Mouse (Mus musculus) forebrain, embryonic 13.5 days (tissue): Measurements from ENCODE around the gene Slc36a3. TPM values are rescaled to one million over a fixed set of nuclear protein-coding genes. Genes with fewer than 3 reads are reported as not detected.

Source experiments
- ATAC-seq: fragments of 200-750 bp; cut with Nextera tagmentation; 2 replicates; pipeline ENCODE4 v1.8.0; 2017
- H3K27ac ChIP-seq: fragments of 300-500 bp; sonication (generic); 2 replicates; pipeline ENCODE4 v1.5.1; 2015; ENCODE audit warnings: inconsistent platforms, mild to moderate bottlenecking, moderate library complexity
- H3K27me3 ChIP-seq: fragments of 300-500 bp; sonication (generic); 2 replicates; pipeline ENCODE4 v1.6.1; 2015; ENCODE audit warnings: mild to moderate bottlenecking, inconsistent platforms
- H3K36me3 ChIP-seq: fragments of 300-500 bp; sonication (generic); 2 replicates; pipeline ENCODE4 v1.6.1; 2015; ENCODE audit warnings: mild to moderate bottlenecking, inconsistent platforms; ENCODE audit not compliant: poor library complexity, severe bottlenecking
- H3K4me1 ChIP-seq: fragments of 300-500 bp; sonication (generic); 2 replicates; pipeline ENCODE4 v1.6.1; 2015; ENCODE audit warnings: inconsistent platforms
- H3K4me2 ChIP-seq: fragments of 300-500 bp; sonication (generic); 2 replicates; pipeline ENCODE4 v1.6.1; 2015; ENCODE audit warnings: inconsistent platforms, mild to moderate bottlenecking, moderate library complexity
- H3K4me3 ChIP-seq: fragments of 300-500 bp; sonication (generic); 2 replicates; pipeline ENCODE4 v1.5.1; 2015; ENCODE audit warnings: mild to moderate bottlenecking, inconsistent platforms
- H3K9ac ChIP-seq: fragments of 300-500 bp; sonication (generic); 2 replicates; pipeline ENCODE4 v1.6.1; 2015; ENCODE audit warnings: mild to moderate bottlenecking, inconsistent platforms
- H3K9me3 ChIP-seq: fragments of 300-500 bp; sonication (generic); replicated peaks from 2 replicates; pipeline ENCODE4 v1.6.1; 2016; ENCODE audit warnings: inconsistent platforms
- WGBS: fragments of 180-500 bp; shearing (Covaris S2); methylation state at CpG from one replicate; pipeline ENCODE4 v1.1.7; 2015; 5-methylcytosine and 5-hydroxymethylcytosine counted together
- polyA plus RNA-seq: library from polyadenylated mRNA; unstranded; fragments of >200 nt; fragmentation: Nextera tagmentation; extraction: Ambion mirVana; gene quantifications from 2 replicates; pipeline ENCODE4 v1.2.1, GENCODE M21; 2015

Gene Slc36a3
- polyA plus RNA-seq, 1 experiment from 2014 or later = not detected

DNA sequence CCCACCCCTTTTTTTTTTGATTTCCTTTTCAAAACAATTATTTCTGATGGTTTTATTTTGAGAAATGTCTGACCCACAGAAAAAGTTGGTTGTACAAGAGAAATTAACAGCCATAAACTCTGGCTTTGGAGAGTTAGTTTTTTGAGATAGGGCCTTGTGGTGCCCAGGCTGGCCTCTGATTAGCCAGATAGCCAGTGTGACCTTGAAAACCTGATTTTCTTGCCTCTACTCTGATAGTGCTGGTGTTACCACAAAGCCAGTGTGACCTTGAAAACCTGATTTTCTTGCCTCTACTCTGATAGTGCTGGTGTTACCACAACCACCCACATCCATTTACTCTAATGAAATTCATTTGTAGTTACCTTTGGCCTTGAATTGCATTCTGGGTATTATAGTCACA is 13.9 kb downstream of the Slc36a3 start:
- H3K27me3 ChIP-seq = no peaks in the 10 kb centered on the region
- no peaks in the 10 kb centered on the region for H3K4me1 ChIP-seq
- no peaks in the 10 kb centered on the region for H3K36me3 ChIP-seq
- no peaks in the 10 kb centered on the region for H3K9me3 ChIP-seq
- H3K27ac ChIP-seq = no peak overlapping the region
- ATAC-seq = no peak
- H3K4me3 ChIP-seq = no peak overlapping the region
- H3K9ac ChIP-seq = no peak overlapping the region
- no peak overlapping the region for H3K4me2 ChIP-seq

DNA sequence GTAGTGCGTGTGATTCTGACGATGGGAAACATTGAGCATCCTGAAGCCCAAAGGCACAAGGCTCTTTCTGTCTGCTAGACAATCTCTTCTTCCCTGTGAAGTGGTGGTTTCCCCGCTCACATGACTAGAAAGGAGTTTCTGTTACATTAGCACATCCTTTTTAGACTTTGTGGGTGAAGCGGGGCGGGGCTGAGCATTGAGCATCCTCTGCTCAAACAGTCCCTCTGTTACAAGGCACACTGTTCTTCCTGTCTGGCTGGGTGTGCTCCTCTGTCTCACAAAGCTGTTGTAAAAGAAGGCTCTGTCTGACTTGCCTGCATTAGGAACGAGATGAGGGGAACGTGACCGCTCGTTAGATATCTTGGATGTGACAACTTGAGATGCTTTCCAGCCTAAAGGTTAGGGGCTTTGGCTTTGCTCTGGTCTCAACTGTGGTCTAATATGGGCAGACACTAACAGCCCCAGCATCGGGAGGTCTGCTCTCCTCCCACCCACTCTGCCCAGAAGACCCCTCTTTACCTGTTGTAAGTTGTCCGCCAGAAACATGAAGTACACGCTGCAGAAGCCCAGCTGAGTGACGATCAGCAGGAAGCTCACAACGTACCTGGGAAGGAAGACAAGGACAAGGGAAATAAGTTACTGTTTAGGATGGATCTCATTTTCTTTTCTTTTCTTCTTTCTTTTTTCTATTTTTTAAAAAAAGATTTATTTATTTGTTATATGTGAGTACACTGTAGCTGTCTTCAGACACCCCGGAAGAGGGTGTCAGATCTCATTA is 14.5 kb downstream of the Slc36a3 start:
- Histone ChIP-seq H3K9me3 (no peaks in the 10 kb centered on the region), H3K9ac (no peak overlapping the region), H3K4me1 (no peaks in the 10 kb centered on the region), H3K27me3 (no peaks in the 10 kb centered on the region), H3K36me3 (no peaks in the 10 kb centered on the region), H3K4me3 (no peak overlapping the region), H3K4me2 (no peak overlapping the region), H3K27ac (no peak overlapping the region)
- 76% methylated on average over 15 of the region's 15 CpGs for WGBS
- ATAC-seq = no peak

DNA sequence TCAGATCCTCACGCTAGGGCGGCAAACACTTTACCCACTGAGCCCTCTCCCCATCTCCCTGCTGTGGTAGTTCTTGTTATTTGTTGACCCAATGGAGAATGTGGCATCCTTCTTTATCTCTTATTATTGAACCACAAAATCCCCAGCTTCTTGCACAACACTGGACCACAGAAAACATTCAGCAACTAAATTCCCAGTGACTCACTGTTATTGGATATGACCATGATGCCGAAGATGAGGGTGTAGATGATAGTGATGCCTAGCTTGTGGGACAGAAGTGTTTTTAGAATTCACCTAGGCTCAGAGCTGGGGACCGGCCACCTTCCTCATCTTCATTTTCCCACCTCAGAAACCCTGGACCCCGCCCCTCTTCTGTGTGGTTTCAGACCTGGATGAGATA is 16.6 kb downstream of the Slc36a3 start:
- no peaks in the 10 kb centered on the region for H3K4me1 ChIP-seq
- 87% methylated on average over 5 of the region's 5 CpGs for WGBS

DNA sequence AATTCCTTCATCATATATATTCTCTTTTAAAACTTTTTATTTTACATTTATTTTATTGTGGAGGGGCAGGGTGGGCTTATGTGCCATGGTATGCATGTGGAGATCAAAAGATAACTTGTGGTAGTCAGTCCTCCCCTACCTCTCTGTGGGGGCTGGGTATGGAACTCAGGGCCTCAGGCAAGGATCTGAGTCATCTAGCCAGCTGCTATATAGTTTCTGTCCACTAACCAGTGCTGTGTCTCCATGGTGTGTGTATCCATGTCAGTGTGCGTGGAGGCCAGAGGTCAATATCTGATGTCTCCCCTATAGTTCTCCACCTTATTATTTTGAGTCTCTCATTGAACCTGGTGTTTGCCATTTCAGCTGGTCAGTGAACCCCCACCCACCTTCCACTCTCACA is 17.1 kb downstream of the Slc36a3 start:
- no peaks in the 10 kb centered on the region for H3K9me3 ChIP-seq
- 94% methylated on average over 1 of the region's 1 CpGs for WGBS
- no peak overlapping the region for H3K4me3 ChIP-seq
- H3K9ac ChIP-seq = no peak overlapping the region
- H3K4me2 ChIP-seq = no peak overlapping the region
- H3K4me1 ChIP-seq = no peaks in the 10 kb centered on the region
- H3K27me3 ChIP-seq = no peaks in the 10 kb centered on the region
- no peak overlapping the region for H3K27ac ChIP-seq
- no peaks in the 10 kb centered on the region for H3K36me3 ChIP-seq
- no peak for ATAC-seq

More for the DNA sequence above, 16.6 kb downstream of the Slc36a3 start:
- Histone ChIP-seq H3K4me3 (no peak overlapping the region), H3K36me3 (no peaks in the 10 kb centered on the region), H3K9me3 (no peaks in the 10 kb centered on the region), H3K4me2 (no peak overlapping the region), H3K27ac (no peak overlapping the region), H3K27me3 (no peaks in the 10 kb centered on the region), H3K9ac (no peak overlapping the region)
- no peak for ATAC-seq

DNA sequence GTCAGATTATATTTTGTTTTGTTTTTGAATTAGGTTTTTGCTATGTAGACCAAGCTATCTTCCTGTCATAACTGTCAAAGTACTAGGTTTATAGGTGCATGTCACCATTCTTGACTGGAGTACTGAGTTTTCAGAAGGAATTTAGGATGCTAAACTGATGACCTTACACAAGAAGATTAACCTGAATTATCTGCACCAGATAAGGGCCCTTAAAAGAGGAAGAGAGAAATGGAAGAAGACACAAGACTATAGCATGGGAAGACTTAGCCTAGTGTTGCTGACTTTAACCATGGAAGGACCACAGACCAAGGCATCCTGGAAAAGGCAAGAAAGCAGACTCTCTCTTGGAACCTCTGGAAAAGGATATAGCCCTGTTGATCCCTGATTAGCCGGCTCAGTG is 18.3 kb downstream of the Slc36a3 start:
- H3K9ac ChIP-seq = no peak overlapping the region
- no peaks in the 10 kb centered on the region for H3K36me3 ChIP-seq
- H3K27me3 ChIP-seq = no peaks in the 10 kb centered on the region
- no peak for ATAC-seq
- no peak overlapping the region for H3K27ac ChIP-seq
- H3K4me1 ChIP-seq = peaks cover 3% of the 10 kb centered on the region; the same call in 1 of the 2 replicates
- WGBS = 96% methylated on average over 1 of the region's 1 CpGs
- H3K4me2 ChIP-seq = no peak overlapping the region
- H3K9me3 ChIP-seq = no peaks in the 10 kb centered on the region
- H3K4me3 ChIP-seq = no peak overlapping the region

DNA sequence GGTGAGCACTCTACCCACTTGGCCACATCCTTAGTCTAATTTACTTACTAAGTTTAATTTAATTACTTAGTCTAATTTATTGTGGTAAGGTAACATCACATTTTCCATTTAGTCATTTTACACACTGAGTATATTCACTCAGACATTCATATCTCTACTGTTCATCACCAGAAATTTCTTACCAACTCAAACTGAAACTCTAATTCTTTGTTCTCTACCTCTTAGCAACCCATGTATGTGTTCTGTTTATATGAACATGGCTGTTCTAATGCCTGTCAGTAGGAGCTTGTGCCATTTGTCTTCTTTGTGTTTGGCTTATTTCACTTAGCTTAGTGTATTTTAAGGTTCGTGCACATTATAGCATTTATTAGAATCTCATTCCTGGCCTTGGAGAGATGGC is 19.6 kb downstream of the Slc36a3 start:
- H3K36me3 ChIP-seq = no peaks in the 10 kb centered on the region
- no peaks in the 10 kb centered on the region for H3K9me3 ChIP-seq
- 88% methylated on average over 1 of the region's 1 CpGs for WGBS
- H3K27ac ChIP-seq = no peak overlapping the region
- H3K4me1 ChIP-seq = peaks cover 8% of the 10 kb centered on the region; the same call in 1 of the 2 replicates
- H3K4me2 ChIP-seq = no peak overlapping the region
- H3K4me3 ChIP-seq = no peak overlapping the region
- no peak for ATAC-seq
- no peak overlapping the region for H3K9ac ChIP-seq
- no peaks in the 10 kb centered on the region for H3K27me3 ChIP-seq

DNA sequence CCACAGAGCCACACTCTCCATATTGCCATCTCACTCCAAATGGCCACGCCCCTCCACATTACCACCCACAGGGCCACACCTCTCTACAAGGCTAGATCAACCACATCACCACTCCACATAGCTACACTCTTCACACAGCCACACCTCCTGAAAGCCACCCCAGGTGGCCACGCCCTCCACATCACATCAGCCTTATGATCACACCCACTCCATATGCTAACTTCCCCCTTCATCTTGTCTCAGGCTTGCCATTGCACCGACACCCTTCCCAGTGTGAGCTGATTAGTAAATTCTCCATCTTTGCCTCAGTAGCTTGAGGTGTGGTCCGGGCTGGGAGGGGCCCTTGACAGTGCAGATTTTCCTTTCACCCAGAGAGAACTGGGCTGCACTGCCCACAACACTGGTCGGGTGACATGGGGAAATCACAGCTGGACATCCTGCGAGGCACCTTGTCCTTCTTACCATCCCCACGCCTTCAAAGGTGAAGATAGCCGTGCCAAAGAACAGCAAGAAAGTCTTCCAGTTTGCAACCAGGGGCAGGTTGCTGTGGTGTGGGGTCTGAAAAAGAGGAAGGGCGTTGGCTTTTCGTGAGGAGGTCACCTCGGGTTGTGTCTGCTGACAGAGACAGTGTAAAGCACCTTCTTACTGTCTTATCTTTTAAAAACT is 20.3 kb downstream of the Slc36a3 start:
- Histone ChIP-seq H3K27ac (no peak overlapping the region), H3K9me3 (no peaks in the 10 kb centered on the region), H3K27me3 (no peaks in the 10 kb centered on the region), H3K9ac (no peak overlapping the region), H3K4me1 (peaks cover 8% of the 10 kb centered on the region; the same call in 1 of the 2 replicates), H3K4me2 (no peak overlapping the region), H3K4me3 (no peak overlapping the region), H3K36me3 (no peaks in the 10 kb centered on the region)
- no peak for ATAC-seq
- 93% methylated on average over 11 of the region's 11 CpGs for WGBS

DNA sequence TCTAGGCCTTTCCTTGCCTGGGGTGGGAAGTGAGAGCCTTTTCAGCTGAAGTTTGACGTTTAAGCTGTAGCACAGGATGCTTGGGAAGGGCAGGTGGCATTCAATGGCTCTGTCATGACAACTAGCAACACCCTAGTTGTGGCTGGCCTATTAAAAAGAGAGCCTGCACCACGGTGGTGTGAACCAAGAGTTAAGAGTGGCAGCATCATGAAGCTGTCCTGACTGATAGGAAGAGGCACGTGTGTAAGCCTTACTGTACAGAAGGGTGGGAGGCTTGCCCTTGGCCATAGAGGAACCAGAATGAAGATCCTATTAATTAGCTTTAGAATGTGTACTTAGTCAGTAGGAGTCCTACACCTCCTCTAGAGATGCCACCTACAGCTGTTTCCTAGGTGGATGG is 23.1 kb downstream of the Slc36a3 start:
- Histone ChIP-seq H3K27me3 (no peaks in the 10 kb centered on the region), H3K27ac (no peak overlapping the region), H3K9ac (no peak overlapping the region), H3K36me3 (no peaks in the 10 kb centered on the region), H3K4me2 (no peak overlapping the region), H3K4me3 (no peak overlapping the region), H3K4me1 (peaks cover 8% of the 10 kb centered on the region; the same call in 1 of the 2 replicates), H3K9me3 (no peaks in the 10 kb centered on the region)
- 64% methylated on average over 3 of the region's 3 CpGs for WGBS
- ATAC-seq = no peak

DNA sequence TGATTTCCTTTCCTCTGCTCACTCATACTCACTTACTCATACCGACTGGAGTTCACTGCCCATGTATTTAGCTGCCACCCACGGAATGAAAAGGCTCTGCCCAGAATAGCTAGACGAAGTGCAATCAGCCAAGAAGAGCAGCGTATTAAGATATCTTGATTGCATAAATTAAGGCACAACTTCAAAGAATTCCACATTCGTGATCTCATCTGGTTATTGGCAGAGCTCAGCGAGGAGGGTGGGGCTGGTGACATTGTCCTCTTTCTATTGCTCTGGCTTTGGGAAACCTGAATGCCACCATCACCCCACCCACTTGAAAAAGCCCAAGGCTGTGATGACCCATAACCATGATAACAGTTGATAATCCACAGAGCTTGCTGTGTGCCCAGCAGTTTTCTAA is 23.6 kb downstream of the Slc36a3 start:
- no peak overlapping the region for H3K4me2 ChIP-seq
- H3K4me3 ChIP-seq = no peak overlapping the region
- WGBS = 45% methylated on average over 6 of the region's 6 CpGs
- no peak for ATAC-seq
- no peaks in the 10 kb centered on the region for H3K9me3 ChIP-seq
- H3K9ac ChIP-seq = no peak overlapping the region
- H3K27me3 ChIP-seq = no peaks in the 10 kb centered on the region
- no peak overlapping the region for H3K27ac ChIP-seq
- H3K4me1 ChIP-seq = peaks cover 8% of the 10 kb centered on the region; the same call in 1 of the 2 replicates
- no peaks in the 10 kb centered on the region for H3K36me3 ChIP-seq

DNA sequence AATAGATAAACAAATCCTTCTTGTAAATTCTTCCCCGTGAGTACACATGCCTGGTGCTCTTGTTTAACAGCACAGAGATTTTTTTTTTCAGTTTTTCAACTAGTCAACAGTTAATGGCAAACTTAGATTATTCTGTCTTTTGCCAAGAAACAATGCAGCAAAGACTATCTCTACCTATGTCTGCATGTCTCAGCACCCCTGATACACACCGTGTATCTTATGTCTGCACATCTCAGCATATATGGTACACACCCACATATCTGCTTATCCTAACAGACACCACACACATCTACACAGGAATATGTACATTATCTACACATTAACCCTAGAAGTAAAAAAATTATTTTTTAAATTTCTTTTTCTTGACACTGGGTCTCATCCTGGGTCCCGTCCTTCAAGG is 24.8 kb downstream of the Slc36a3 start:
- no peak overlapping the region for H3K4me3 ChIP-seq
- 87% methylated on average over 3 of the region's 3 CpGs for WGBS
- H3K27ac ChIP-seq = no peak overlapping the region
- no peaks in the 10 kb centered on the region for H3K9me3 ChIP-seq
- ATAC-seq = no peak
- peaks cover 8% of the 10 kb centered on the region; the same call in 1 of the 2 replicates for H3K4me1 ChIP-seq
- H3K4me2 ChIP-seq = no peak overlapping the region
- H3K9ac ChIP-seq = no peak overlapping the region
- H3K36me3 ChIP-seq = no peaks in the 10 kb centered on the region
- H3K27me3 ChIP-seq = no peaks in the 10 kb centered on the region

DNA sequence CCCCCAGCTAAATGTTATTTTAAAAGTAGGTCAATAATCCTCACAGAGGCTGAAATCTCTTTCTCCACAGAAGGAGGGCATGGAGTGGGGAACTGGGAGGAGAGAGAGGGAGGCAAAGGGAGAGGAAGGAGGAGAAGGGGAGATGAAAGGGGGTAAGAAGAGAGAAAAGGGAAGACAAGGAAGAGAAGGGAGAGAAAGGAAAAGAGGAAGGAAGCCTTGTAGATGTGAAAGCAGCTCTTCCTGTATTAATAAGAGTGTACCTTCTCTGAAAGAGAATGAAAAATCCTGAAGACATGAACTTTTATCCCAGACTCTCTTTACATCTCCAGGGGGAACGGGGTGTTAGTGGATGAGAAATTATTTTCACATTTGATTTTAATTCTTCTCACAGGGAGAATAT is 30.1 kb downstream of the Slc36a3 start:
- Histone ChIP-seq H3K27ac (no peak overlapping the region), H3K9ac (no peak overlapping the region), H3K4me3 (no peak overlapping the region), H3K4me2 (no peak overlapping the region), H3K9me3 (no peaks in the 10 kb centered on the region; the same call in 1 of the 2 replicates), H3K27me3 (no peaks in the 10 kb centered on the region), H3K4me1 (no peaks in the 10 kb centered on the region), H3K36me3 (no peaks in the 10 kb centered on the region)
- 89% methylated on average over 1 of the region's 1 CpGs for WGBS
- no peak for ATAC-seq

DNA sequence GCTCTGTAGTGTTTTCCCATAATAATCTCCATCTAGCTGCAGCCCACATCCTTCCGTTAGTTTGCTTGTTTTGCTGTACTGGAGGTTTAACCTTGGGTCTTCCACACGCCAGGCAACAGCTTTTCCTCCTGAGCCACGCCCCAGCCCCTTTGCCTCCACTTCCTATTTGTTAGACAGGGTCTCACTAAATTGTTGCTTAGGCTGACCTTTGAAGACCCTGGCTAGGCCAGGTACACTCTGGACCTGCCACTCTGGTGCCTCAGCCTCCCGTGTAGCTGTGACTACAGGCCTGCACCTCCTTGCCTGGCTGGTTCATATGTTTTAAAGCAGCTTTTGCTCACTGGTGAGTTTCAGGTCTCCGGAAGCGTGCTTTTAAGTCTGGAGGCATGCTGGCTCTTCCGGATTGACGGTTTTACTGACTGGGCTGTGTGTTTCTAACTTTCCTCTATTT is 30.7 kb downstream of the Slc36a3 start:
- ATAC-seq = no peak
- Histone ChIP-seq H3K4me2 (no peak overlapping the region), H3K4me1 (no peaks in the 10 kb centered on the region), H3K27ac (no peak overlapping the region), H3K9me3 (no peaks in the 10 kb centered on the region; the same call in 1 of the 2 replicates), H3K27me3 (no peaks in the 10 kb centered on the region), H3K36me3 (no peaks in the 10 kb centered on the region), H3K4me3 (no peak overlapping the region), H3K9ac (no peak overlapping the region)
- 82% methylated on average over 8 of the region's 8 CpGs for WGBS
